Mouse (Mus musculus) heart, adult 2 months (tissue): ENCODE data around the gene Gm17455.

Experiments used
- CTCF ChIP-seq: fragments of 200-600 bp; IDR thresholded peaks from 2 replicates; pipeline ENCODE4 v1.8.1; 2022; ENCODE audit warnings: antibody characterized with exemption, mild to moderate bottlenecking, moderate library complexity
- EP300 ChIP-seq: fragments of 200-500 bp; IDR thresholded peaks from 2 replicates; pipeline ENCODE4 v1.6.1; 2011; ENCODE audit warnings: low read depth, low read length, control low read depth; ENCODE audit not compliant: insufficient read depth
- POLR2A ChIP-seq: fragments of 200-500 bp; IDR thresholded peaks from 2 replicates; pipeline ENCODE4 v1.6.1; 2011; ENCODE audit warnings: mild to moderate bottlenecking, low read depth, low read length, control low read depth; ENCODE audit not compliant: insufficient read depth

DNA sequence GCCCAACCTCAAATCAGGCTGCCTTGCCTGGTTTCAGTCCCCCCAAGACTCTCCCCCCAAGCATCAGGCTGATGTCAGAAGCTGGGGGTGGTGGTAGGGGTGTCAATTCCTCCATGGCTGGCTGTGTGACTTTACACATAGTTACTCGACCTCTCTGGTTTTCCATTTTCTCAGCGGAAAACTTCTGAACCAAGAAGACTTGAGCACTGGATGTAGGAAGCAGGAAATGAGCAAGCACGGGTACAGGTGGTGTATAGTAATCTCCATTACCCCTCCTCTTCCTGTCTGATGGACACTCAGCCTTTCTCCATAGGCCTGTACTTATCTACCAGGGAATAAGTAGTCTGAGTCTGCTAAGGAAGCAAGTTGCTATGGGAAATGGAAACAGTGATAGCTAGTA, 19.3 kb upstream of the Gm17455 start:
- no peak for TF ChIP-seq CTCF
- no peak for TF ChIP-seq POLR2A
- TF ChIP-seq EP300 = no peak
